Mouse (Mus musculus) cerebellum, adult 2 months (tissue): ENCODE data around the gene Olfr525. TPM values are rescaled to one million over a fixed set of nuclear protein-coding genes. Genes with fewer than 3 reads are reported as not detected.

Source experiments
- DNase-seq, 2 experiments: peaks; one replicate each; pipeline ENCODE4 v3.0.0; 2021
- H3K27ac ChIP-seq: fragments of 200-500 bp; 2 replicates; pipeline ENCODE4 v1.5.1; 2012; ENCODE audit warnings: low read length, control low read depth, inconsistent platforms; ENCODE audit not compliant: insufficient read depth
- H3K27me3 ChIP-seq: fragments of 200-500 bp; 2 replicates; pipeline ENCODE4 v1.6.1; 2012; ENCODE audit warnings: inconsistent platforms, mild to moderate bottlenecking, low read length, moderate library complexity; ENCODE audit not compliant: control insufficient read depth, insufficient read depth
- H3K4me1 ChIP-seq: fragments of 200-500 bp; 2 replicates; pipeline ENCODE4 v1.6.1; 2011; ENCODE audit warnings: low read length; ENCODE audit not compliant: control insufficient read depth, insufficient read depth
- H3K4me3 ChIP-seq: fragments of 200-500 bp; replicated peaks from 2 replicates; pipeline ENCODE3; 2011; ENCODE audit warnings: mild to moderate bottlenecking, low read depth, low read length, control low read depth; ENCODE audit not compliant: insufficient read depth
- CTCF ChIP-seq: fragments of 200-500 bp; IDR thresholded peaks from 2 replicates; pipeline ENCODE4 v1.5.1; 2011; ENCODE audit warnings: low read depth, mild to moderate bottlenecking, control low read depth, low read length, moderate library complexity, borderline replicate concordance; ENCODE audit not compliant: insufficient read depth
- POLR2A ChIP-seq: fragments of 200-500 bp; IDR thresholded peaks from 2 replicates; pipeline ENCODE4 v1.6.1; 2011; ENCODE audit warnings: low read length, control low read depth, borderline replicate concordance; ENCODE audit not compliant: insufficient read depth
- WGBS: fragments of 180-500 bp; shearing (Covaris S2); methylation state at CpG from one replicate; pipeline ENCODE4 v1.1.7; 2018; 5-methylcytosine and 5-hydroxymethylcytosine counted together
- polyA plus RNA-seq: library from polyadenylated mRNA; depleted of rRNA; stranded (reverse); fragments of >200 nt; gene quantifications from 2 replicates; pipeline ENCODE4 v1.2.3, GENCODE M21; 2012; rRNA removed

The Olfr525 gene
- polyA plus RNA-seq, 1 experiment: not detected

DNA sequence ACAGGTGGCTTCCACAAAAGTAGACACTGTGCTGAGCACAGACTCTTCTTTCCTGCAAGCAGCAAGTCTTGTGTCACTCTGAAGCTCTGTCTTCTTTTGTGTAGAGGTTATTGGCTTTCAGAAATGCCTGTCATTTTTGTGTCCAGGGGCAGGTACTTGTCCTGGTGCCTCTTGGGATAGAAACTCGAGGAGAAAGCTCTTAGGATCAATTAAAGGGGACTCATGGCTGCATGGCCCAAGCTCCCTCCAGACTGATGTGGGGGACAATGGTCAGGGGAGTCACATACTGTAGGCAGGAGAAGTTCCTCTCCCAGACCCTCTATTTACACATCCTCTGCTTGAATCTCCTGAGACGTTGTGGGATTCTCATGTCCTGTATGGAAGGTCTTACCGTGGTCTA, 40.9 kb downstream of the Olfr525 start, which contains the start of gene Olfr60:
Gene Olfr60, minus strand, starts transcription at position 101 of the 400 bp plus-strand sequence.
- H3K4me1 ChIP-seq: no peaks in the 10 kb centered on the region
- H3K4me3 ChIP-seq: no peak within 1 kb of the TSS
- no peak for DNase-seq
- no peak within 1 kb of the TSS for H3K27ac ChIP-seq
- no peak for TF ChIP-seq CTCF
- no peak for TF ChIP-seq POLR2A
- no peaks in the 10 kb centered on the region for H3K27me3 ChIP-seq
- WGBS: 66% methylated on average over 3 of the region's 3 CpGs

DNA sequence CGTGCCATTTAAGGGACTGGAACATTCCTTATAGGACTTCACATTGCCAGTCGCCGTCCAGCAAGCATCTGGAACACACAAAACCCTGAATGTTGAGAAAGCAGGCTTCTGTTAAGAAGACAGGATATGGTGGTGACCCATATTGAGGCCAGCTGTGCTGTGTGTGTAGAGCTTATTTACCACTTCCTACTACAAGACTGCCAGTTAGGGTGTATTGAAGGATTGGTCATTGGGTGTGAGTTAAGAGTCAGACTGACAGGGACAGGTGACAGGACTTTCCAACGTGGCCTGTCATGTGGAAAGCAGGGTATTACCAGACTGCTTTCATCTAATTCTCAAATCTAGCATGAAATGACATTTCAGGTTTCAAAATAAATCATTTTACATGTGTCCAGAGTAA, 53.6 kb downstream of the Olfr525 start:
- TF ChIP-seq CTCF: no peak
- Histone ChIP-seq H3K4me3 (no peak overlapping the region), H3K27ac (no peak overlapping the region), H3K4me1 (no peaks in the 10 kb centered on the region), H3K27me3 (no peaks in the 10 kb centered on the region)
- no peak for DNase-seq
- WGBS: 77% methylated on average over 4 of the region's 4 CpGs

DNA sequence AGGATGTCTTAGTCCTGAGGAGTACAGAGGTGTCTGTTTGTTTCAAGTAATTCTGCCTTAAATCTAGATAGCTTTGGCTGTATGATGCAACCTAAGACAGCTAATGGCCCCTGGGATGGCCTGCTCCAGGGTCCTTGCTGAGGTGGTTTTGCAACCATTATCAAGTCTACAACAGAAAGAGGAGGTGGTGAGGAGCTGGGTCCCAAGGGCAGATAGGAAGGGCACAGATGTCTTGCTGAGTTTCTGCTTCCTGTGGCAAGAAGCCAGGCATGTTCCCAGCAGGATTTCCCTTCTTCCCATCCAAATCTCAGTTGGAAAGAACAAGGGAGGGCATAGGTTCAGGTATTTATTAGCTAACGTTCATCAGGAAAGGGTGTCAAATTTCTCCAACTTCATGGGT, 55.6 kb downstream of the Olfr525 start, which contains the start of gene Olfr530:
Gene Olfr530, minus strand, starts transcription at position 101 of the 400 bp plus-strand sequence.
- TF ChIP-seq CTCF (no peak), POLR2A (no peak)
- H3K27ac ChIP-seq: no peak within 1 kb of the TSS
- no peak within 1 kb of the TSS for H3K4me3 ChIP-seq
- no peak for DNase-seq
- H3K4me1 ChIP-seq: no peaks in the 10 kb centered on the region
- H3K27me3 ChIP-seq: no peaks in the 10 kb centered on the region
- WGBS: 4% methylated on average over 1 of the region's 1 CpGs

DNA sequence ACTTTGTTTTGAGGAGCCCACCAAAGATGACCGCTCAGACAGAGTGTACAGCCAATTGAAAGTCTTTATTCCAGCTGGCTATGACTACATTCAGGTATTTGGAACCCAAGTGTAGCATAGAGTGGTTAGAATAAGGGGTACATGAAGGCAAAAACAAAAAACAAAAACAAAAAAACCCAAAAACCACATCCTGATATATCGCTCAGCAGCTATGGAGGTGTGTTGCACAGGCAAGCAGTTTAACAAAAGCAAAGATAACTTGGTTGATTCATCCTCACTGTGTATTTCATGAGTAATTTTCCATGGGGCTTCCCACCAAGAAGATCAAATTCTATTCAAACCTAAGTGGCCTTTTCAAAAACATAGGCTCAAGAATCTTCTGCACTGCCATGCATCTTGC, 56.3 kb downstream of the Olfr525 start:
- DNase-seq: no peak
- WGBS: 99% methylated on average over 2 of the region's 2 CpGs
- Histone ChIP-seq H3K4me3 (no peak overlapping the region), H3K27ac (no peak overlapping the region), H3K4me1 (no peaks in the 10 kb centered on the region), H3K27me3 (no peaks in the 10 kb centered on the region)
- TF ChIP-seq POLR2A (no peak), CTCF (no peak)

Other genes starting within 250 kb of the Olfr525 start
- gene Caly, start 238.3 kb upstream of the Olfr525 start, polyA plus RNA-seq: 189 and 198 TPM in 2 replicates
- gene Prap1, start 227.5 kb upstream of the Olfr525 start, polyA plus RNA-seq: not detected in 2 replicates
- gene Fuom, start 218.4 kb upstream of the Olfr525 start, polyA plus RNA-seq: 94.7 and 98.3 TPM in 2 replicates
- 5.0 and 5.9 TPM in 2 replicates for gene Paox, start 205.1 kb upstream of the Olfr525 start, polyA plus RNA-seq
- 90.9 and 98.6 TPM in 2 replicates for gene Echs1, start 204.4 kb upstream of the Olfr525 start, polyA plus RNA-seq
- gene Mtg1, start 183.3 kb upstream of the Olfr525 start, polyA plus RNA-seq: 42.4 and 45.9 TPM in 2 replicates
- gene Sprn, start 166.0 kb upstream of the Olfr525 start, polyA plus RNA-seq: 25.9 and 27.7 TPM in 2 replicates
- gene Olfr522, start 156.1 kb upstream of the Olfr525 start, polyA plus RNA-seq: not detected in 2 replicates
- gene Olfr523, start 147.6 kb upstream of the Olfr525 start, polyA plus RNA-seq: 0.10 TPM in 2 replicates
- gene Olfr524, start 114.9 kb upstream of the Olfr525 start, polyA plus RNA-seq: not detected in 2 replicates
- 0.03 TPM in 1 of 2 replicates, not detected in the other for gene Cd163l1, start 102.6 kb upstream of the Olfr525 start, polyA plus RNA-seq
- 0.10 and 0.13 TPM in 2 replicates for gene 5830411N06Rik, start 73.6 kb upstream of the Olfr525 start, polyA plus RNA-seq
- not detected in 2 replicates for gene Olfr527, start 13.2 kb downstream of the Olfr525 start, polyA plus RNA-seq
- not detected in 2 replicates for gene Olfr60, start 40.8 kb downstream of the Olfr525 start, polyA plus RNA-seq
- gene Olfr530, start 55.5 kb downstream of the Olfr525 start, polyA plus RNA-seq: not detected in 2 replicates
- gene Olfr531, start 82.1 kb downstream of the Olfr525 start, polyA plus RNA-seq: not detected in 2 replicates
- not detected in 2 replicates for gene Olfr532, start 100.8 kb downstream of the Olfr525 start, polyA plus RNA-seq
- not detected in 2 replicates for gene Olfr533, start 142.5 kb downstream of the Olfr525 start, polyA plus RNA-seq
- gene Olfr535, start 163.4 kb downstream of the Olfr525 start, polyA plus RNA-seq: not detected in 2 replicates
- gene Olfr536, start 186.5 kb downstream of the Olfr525 start, polyA plus RNA-seq: not detected in 2 replicates
- gene Olfr538, start 247.0 kb downstream of the Olfr525 start, polyA plus RNA-seq: not detected in 2 replicates